Mouse (Mus musculus) cortical plate, adult 2 months (tissue): ENCODE data around the gene Zfp746.

ENCODE experiments used
- CTCF ChIP-seq: fragments of 200-500 bp; IDR thresholded peaks from 2 replicates; pipeline ENCODE4 v1.5.1; 2011; ENCODE audit warnings: mild to moderate bottlenecking, control low read depth, low read length; ENCODE audit not compliant: insufficient read depth; ENCODE audit errors: extremely low read depth
- POLR2A ChIP-seq: fragments of 200-500 bp; IDR thresholded peaks from 2 replicates; pipeline ENCODE4 v1.6.1; 2011; ENCODE audit warnings: mild to moderate bottlenecking, low read length, control low read depth; ENCODE audit not compliant: insufficient read depth; ENCODE audit errors: extremely low read depth

GRCm38 (mm10) chr6:48083733-48084191, 2.6 kb downstream of the Zfp746 start:
- TF ChIP-seq CTCF (no peak), POLR2A (no peak)
